Mouse (Mus musculus): ENCODE data around the gene Nr1h5.

- TF ChIP-seq MAFK (IDR thresholded peaks at IDR 0.05; ENCODE audit: insufficient read depth, low read depth, low read length) (no peak), ZC3H11A (IDR thresholded peaks at IDR 0.05; ENCODE audit: borderline replicate concordance, low read depth, low read length) (no peak), CHD2 (IDR thresholded peaks at IDR 0.05; ENCODE audit: low read depth, low read length) (no peak), ZNF384 (IDR thresholded peaks at IDR 0.05; ENCODE audit: low read depth, low read length) (no peak)
These were observed 27.1 kb upstream of the Nr1h5 start for GRCm38 (mm10) chr3:102991041-102991440.
